Mouse (Mus musculus) mouse embryonic stem cell (cell line): ENCODE measurements at regions not wholly inside any gene's neighbourhood (a gene's known extent, or its start where the extent isn't known, plus 50 kb on each side); places are given as distances from the start of the nearest gene placed in this dataset.

Experiments used
- in situ Hi-C, 2 experiments: fragments of 300-500 bp; cut with MboI; formaldehyde crosslinking; loops; 1 replicate in 1 of 2; 3 replicates in 1 of 2; pipeline ENCODE4 v1.14.3; 2019 to 2020; ENCODE audit warnings: low sequenced_read_pairs in 2 of 2, low pct_unique_long_range_greater_than_20kb in 1 of 2, mixed read lengths in 1 of 2; ENCODE audit not compliant: unreplicated experiment in 1 of 2

- in situ Hi-C loops: no loop called here
Measured at GRCm38 (mm10) chr16:97234321-97234720, 63.8 kb upstream of the Dscam start.

- in situ Hi-C loops: no loop called here
Measured at GRCm38 (mm10) chr16:97239626-97240025, 69.1 kb upstream of the Dscam start.

GRCm38 (mm10) chr16:97240085-97240484 lies 69.5 kb upstream of the Dscam start:
- in situ Hi-C loops: no loop called here

- in situ Hi-C loops: no loop called here
Measured at GRCm38 (mm10) chr16:97240859-97241360, 70.4 kb upstream of the Dscam start.

GRCm38 (mm10) chr16:97241639-97242038 lies 71.1 kb upstream of the Dscam start:
- in situ Hi-C loops: no loop called here

GRCm38 (mm10) chr16:97250488-97250887 lies 79.9 kb upstream of the Dscam start:
- in situ Hi-C loops: no loop called here

- in situ Hi-C loops: no loop called here
Measured at GRCm38 (mm10) chr16:97252551-97252950, 82.0 kb upstream of the Dscam start.

- in situ Hi-C loops: no loop called here
Measured at GRCm38 (mm10) chr16:97252997-97253635, 82.6 kb upstream of the Dscam start.

- in situ Hi-C loops: no loop called here
Measured at GRCm38 (mm10) chr16:97258821-97259220, 88.3 kb upstream of the Dscam start.

GRCm38 (mm10) chr16:97263451-97263850 lies 92.9 kb upstream of the Dscam start:
- in situ Hi-C loops: no loop called here

- in situ Hi-C loops: no loop called here
Measured at GRCm38 (mm10) chr16:97270417-97271133, 86.0 kb upstream of the Bace2 start.

GRCm38 (mm10) chr16:97271264-97271663 lies 85.3 kb upstream of the Bace2 start:
- in situ Hi-C loops: no loop called here

- in situ Hi-C loops: no loop called here
Measured at GRCm38 (mm10) chr16:97272035-97272631, 84.4 kb upstream of the Bace2 start.

GRCm38 (mm10) chr16:97278913-97279312 lies 77.6 kb upstream of the Bace2 start:
- in situ Hi-C loops: loop anchor here in 1 of 2 experiments (25.0 kb wide), 2 partner anchors 392 to 592 kb away; no protein-coding TSS in a partner anchor

GRCm38 (mm10) chr16:97281615-97282110 lies 74.9 kb upstream of the Bace2 start:
- in situ Hi-C loops: loop anchor here in 1 of 2 experiments (25.0 kb wide), 2 partner anchors 394 to 594 kb away; no protein-coding TSS in a partner anchor

- in situ Hi-C loops: loop anchor here in 1 of 2 experiments (25.0 kb wide), 2 partner anchors 396 to 596 kb away; no protein-coding TSS in a partner anchor
Measured at GRCm38 (mm10) chr16:97282943-97283342, 73.6 kb upstream of the Bace2 start.

- in situ Hi-C loops: loop anchor here in 1 of 2 experiments (25.0 kb wide), 2 partner anchors 399 to 599 kb away; no protein-coding TSS in a partner anchor
Measured at GRCm38 (mm10) chr16:97285886-97286447, 70.6 kb upstream of the Bace2 start.

- in situ Hi-C loops: loop anchor here in 1 of 2 experiments (25.0 kb wide), 2 partner anchors 399 to 599 kb away; no protein-coding TSS in a partner anchor
Measured at GRCm38 (mm10) chr16:97286717-97287116, 69.8 kb upstream of the Bace2 start.
